Mouse (Mus musculus) Muller cell, postnatal 12 days (primary cell): ENCODE measurements around the gene Klhl22.

ENCODE experiments used
- DNase-seq: peaks from one replicate; pipeline ENCODE4 v3.0.0-alpha.2; 2015; ENCODE audit errors: inconsistent ontology term

Gene Klhl22

DNA sequence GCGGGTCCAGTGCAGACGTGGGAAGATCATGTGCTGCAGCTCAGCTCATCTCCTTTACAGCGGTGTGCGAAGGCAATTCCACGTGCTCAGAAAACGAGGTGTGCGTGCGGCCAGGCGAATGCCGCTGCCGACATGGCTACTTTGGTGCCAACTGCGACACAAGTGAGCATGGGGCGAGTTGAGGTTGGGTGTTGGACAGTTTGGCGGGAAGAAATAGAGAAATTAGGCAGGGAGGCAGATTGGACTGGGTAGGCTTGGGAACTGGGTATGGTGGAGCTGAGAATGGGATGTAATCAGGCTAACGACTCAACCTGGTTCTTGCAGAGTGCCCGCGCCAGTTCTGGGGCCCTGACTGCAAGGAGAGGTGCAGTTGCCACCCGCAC, 43.0 kb downstream of the Klhl22 start:
- no peak for DNase-seq

DNA sequence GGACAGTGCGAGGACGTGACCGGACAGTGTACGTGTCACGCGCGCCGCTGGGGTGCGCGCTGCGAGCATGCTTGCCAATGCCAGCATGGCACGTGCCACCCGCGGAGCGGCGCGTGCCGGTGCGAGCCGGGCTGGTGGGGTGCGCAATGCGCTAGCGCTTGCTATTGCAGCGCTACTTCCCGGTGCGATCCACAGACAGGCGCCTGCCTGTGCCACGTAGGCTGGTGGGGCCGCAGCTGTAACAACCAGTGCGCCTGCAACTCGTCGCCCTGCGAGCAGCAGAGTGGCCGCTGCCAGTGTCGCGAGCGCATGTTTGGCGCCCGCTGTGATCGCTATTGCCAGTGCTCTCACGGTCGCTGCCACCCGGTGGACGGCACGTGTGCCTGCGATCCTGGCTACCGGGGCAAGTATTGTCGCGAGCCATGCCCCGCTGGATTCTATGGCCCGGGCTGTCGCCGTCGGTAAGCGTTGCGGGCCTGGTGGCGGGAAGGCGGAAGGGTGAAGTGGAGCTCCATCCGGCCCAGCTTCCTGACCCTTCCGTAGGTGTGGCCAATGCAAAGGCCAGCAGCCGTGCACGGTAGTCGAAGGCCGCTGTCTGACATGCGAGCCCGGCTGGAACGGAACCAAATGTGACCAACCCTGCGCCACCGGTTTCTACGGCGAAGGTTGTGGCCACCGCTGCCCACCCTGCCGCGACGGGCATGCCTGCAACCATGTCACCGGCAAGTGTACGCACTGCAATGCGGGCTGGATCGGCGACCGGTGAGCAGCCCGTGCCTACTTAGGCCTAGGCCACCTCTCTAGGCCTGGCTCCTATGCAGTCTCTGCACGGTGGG, 43.6 kb downstream of the Klhl22 start:
- peak; percentile 56 for DNase-seq

DNA sequence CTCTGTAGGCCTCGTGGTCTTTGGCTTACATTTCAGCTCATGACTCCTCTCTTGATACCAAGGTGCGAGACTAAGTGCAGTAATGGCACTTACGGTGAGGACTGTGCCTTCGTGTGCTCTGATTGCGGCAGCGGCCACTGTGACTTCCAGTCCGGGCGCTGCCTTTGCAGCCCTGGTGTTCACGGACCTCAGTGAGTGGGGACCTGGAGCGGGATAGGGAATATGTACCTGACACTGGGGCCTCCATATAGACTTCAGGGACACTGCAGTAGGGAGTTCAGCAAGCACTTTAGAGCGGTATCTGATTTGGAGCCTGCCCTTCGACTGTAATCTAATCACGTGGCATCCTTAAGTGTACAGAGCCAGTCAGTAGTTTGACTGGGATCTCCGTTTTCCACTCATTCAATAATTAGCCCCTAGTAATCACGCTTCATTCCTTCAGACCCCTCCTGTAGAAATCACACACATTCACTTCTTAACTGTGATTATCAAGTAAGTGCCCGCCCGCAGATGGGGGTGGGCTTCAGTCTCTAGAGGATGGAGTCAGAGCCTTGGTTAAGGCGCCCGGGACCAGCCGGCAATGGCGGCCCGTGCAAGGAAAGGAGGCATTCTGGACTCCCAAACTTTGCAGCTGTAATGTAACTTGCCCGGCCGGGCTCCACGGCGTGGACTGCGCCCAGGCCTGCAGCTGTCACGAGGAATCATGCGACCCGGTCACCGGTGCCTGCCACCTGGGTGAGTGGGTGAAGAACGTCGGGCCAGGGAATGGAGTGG, 44.4 kb downstream of the Klhl22 start:
- DNase-seq: no peak

DNA sequence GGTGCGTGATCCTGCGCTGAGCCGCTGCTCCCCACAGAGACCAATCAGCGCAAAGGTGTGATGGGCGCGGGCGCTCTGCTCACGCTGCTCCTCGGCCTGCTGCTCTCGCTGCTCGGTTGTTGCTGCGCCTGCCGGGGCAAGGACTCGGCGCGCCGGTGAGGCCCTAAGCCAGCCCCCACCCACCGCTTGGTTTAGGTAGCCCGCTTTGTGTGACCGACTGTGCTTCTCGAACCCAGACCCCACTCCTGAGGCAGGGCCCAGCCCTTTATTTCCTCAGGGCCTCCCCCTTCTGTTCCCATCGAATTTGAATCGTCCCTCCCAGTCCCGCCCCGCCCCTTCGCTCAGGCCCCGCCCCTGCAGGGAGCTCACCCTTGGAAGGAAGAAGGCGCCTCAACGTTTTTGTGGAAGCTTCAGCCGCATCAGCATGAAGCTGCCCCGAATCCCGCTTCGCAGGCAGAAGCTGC, 45.1 kb downstream of the Klhl22 start:
- no peak for DNase-seq

DNA sequence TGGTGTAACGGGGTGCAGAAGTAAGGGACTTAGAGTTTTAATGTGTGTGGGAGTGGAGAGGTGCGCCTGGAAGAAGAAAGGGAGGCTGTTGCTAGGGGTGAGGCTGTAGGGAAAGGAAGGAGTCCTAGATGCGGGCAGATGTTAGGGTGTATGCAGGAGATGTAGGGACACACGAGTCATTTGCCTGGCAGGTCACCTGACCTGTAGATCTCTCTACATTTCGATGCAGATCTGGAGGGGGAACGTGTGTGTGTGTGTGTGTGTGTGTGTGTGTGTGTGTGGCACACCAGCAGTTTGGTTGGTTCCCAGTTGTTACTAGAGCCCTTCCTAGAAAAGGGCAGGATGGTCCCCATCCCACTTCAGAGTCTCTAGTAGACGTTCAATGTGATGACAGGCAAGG, 45.6 kb downstream of the Klhl22 start:
- DNase-seq: no peak

DNA sequence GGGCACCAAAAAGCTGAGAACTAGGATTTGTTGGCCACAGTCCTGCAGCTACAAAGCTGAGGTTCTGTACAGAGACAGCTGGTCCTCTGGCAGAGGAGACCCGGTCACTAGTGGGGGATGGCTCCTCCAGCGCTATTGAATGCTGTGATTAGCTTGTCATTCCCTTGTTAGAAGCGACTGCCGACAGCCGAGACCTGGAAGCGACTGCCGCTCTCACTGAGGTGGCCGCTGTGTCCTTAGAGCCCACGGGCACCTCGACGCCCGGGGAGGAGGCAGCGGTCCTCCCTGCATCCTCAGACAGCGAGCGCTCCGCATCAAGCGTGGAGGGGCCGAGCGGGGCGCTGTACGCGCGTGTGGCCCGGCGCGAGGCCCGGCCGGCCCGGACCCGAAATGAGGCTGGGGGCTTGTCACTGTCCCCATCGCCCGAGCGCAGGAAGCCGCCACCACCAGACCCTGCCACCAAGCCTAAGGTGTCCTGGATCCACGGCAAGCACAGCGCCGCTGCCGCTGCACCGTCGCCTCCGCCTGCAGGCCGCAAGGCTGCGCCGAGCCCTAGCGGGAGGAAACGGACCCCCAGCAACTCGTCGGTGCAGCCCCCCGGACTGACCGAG, 47.3 kb downstream of the Klhl22 start:
- no peak for DNase-seq

DNA sequence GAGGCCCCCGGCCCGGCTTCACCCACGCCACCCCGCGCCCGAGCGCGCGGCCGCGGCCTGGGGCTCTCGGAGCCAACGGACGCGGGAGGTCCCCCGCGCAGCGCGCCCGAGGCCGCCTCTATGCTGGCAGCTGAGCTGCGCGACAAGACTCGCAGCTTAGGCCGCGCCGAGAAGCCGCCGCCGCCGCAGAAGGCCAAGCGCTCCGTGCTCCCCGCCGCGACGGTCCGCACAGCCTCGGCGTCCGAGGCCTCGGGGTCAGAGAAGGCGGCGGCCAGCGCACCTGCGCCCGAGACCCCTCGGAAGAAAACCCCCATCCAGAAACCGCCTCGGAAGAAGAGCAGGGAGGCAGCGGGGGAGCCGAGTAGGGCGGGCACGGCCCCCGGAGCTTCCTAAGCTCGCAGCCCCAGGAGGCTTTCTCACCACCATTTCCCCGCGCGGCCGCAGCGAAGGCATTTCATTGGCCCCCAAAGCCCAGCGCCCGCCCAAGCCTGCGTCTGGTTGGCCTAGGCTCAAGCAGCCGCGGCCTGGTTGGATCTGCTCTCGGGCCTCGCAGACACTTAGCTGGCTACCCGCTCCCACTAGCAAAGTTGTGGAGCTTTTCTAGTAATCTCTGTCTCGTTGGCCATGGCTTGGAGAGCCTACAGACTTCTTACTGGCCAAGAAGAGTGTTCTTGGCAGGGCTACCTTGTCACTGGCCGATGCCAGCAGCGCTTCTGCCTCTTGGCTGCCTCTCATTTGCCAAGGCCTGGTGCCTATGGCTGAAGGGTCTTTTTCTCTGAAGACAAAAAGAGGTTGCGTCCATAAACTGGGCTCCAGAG, 48.0 kb downstream of the Klhl22 start:
- DNase-seq: peak; percentile 88

DNA sequence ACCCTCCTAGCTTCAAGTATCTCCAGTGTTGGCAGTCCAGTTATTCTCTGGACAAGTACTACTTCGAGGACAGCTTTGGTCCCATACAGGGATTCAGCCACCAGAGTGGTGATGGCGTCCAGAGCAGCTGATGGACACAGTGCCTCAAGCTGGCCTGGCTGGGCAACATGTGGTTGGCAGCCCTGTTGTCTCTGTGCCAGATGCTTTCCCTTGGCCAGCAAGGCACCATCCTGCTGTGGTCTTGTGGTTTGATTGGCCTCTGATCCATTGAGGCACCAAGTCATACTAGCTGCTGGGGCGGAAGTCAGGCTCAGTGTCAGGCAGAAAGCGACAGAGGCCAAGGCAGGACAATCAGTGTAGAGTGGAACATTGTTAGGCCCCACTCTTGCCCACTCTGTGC, 49.7 kb downstream of the Klhl22 start:
- peak; percentile 37 for DNase-seq

DNA sequence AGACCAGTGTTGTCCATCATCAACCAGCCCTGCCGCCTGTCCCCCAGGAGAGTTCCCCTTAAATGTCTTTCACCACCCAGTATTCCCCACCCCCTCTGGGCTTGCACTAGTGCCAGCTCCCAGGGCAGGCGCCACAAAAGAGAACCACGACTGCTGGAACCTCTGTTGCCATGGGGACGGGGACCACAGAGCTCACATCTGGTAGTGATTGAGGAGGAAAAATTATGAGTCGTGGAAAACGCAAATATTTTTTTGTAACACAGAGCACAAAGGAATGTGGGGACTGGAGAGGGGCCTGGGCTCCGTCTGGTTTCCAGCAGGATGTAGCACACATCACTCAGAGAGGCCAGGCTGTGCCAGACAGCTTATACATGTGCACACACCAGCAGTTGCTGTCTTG, 50.3 kb downstream of the Klhl22 start:
- DNase-seq: peak; percentile 87

DNA sequence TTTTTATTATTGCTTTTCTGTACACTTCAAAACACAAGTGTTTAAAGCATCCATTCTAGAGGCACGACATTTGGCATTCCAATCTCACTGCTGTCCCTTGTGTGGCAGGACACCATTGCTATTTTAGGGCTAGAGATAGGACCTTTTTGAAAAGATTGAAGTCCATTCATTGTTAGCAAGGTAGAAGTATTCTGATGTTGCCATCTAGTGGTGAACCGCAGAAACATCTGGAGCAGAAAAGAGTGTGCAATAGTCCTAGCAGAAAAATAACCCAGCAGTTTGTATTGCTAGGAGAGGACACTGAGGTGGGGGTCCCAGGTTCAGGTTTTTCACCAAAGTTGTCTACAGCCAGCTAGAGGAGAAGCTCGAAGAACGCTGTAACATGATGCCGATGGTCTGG, 52.7 kb downstream of the Klhl22 start:
- DNase-seq: peak; percentile 55

DNA sequence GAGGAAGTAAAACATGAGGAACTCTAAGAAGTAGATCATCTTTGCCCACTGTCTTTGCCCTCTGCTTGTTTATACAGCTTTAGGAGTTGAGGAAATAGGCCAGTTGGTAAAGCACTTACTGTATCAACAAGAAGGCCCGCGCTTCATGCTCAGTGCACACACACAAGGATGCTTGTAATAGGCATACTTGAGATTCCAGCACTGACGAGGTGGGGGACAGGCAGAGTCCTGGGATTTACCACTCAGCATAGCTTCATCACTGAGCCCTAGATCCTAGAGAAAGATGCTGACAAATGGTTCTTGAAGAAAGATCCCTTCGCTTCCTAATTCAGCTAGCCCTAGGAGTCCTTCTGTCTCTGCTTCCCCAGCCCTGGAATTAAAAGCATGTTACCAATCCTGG, 53.8 kb downstream of the Klhl22 start:
- peak; percentile 84 for DNase-seq

DNA sequence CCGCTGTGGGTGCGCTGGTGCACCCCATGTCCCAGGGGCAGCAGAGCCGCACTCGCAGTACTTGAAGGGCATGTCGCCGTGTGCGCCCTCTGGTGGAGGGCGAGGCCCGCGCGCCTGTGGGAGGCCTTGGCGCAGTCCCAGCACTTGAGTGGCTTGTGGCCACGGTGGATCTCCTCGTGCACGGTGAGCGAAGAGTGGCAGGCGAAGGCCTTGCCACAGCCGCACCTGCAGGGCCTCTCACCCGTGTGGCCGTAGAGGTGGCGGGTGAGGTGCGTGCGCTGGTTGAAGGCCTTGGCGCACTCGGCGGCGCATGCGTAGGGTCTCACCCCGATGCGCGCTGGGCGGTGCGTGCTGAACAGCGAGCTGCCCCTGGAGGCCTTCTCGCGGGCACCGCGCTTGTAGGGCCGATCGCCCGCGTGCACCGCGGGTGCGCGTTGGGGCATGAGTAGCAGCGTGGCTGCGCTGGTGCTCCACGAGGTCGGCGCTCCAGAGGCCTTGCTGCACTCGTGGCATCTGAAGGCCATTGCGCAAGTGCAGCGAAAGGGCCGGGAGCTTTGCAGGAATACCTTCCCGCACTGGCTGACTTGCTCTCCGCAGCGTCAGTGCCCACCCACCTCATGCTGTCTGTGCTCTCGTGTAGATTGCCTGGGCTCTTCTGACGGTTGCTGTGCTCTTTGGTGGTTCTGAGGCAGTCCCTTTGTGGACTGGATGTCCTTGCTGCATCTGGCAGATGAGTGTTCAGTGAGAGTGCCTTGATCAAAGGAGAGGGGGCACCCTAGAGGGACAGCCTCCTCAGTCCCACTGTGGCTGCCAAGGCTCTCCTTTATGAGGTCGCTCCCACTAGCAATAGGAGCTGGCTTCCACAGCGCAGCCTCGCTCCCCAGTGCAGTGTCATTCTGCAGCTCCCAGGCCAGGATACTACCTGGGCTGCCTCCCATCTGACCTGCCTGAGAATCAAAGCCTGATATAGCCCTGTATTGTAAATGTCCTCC, 56.3 kb downstream of the Klhl22 start:
- DNase-seq: peak; percentile 81

DNA sequence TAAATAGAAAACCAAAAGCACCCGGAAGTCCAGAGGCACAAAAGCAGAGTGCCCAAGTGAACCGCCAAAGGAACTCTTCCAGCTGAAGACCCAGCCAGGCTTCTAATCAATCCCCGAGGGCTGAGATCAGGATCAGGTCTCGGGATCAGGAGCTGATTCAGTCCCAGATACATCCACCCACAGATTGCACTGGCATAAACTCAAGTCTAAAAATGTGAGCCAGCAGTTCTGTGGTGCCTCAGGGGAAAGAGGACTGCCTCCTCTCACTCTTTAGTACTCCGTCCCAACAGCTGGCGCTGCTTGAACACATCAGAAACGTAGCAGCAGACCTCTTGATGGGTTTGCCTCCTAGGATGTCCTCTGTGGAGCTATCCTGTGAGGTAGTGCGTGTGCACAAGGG, 57.1 kb downstream of the Klhl22 start:
- no peak for DNase-seq

DNA sequence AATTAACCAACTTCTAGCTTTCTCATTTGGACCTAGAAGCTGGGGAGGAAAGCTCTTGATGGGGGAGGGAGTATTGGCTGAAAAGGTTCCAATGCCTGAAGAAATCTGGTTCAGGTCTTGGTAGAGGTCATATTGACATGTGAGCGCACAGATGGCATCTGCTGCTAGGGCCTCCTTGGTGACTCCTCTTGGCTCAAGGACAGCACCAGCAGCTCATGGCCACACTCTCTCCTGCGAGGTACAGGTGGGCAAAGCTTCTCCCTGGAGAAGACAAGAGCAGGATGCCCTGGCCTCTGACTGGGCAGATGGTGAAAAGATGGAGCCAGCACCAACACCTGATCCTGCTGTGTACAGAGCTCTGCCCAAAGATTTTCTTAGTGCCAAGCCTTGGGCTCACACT, 67.1 kb downstream of the Klhl22 start:
- no peak for DNase-seq

DNA sequence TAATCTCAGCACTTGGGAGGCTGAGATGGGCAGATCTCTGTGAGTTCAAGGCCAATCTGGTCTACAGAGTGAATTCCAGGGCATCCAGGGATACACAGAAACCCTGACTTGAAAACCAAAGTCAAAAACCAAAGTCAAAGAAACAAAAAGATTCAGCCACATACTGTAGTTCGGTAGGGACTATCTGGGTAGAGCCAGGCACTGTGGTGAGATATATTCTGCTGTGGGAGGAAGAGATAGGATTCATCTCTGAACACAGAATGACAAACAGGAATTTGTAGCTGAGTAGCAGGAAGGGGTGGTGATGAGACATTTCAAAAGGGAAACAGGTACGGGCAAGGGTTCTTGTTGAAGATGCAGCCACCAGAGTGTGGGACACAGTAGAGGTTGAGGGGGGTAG, 68.8 kb downstream of the Klhl22 start:
- no peak for DNase-seq

DNA sequence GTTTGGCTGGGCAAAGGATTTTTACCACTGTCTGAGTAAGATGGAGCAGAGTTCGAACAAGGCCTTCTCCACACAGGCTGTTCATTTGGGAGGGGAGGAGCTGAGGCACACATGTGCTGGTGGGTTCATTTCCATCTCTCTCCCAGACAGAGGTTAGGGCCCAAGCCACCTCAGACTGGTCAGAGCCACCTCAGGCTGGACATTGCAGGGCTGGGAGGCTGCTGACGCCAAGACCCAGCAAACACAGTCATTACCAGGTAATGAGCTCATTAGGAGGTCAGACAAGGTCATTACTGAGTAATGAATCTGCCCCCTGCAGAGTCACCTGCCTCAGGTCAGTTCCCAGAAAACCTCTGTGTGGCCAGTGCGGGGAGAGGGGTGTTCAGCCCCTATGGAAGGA, 69.4 kb downstream of the Klhl22 start:
- DNase-seq: no peak

DNA sequence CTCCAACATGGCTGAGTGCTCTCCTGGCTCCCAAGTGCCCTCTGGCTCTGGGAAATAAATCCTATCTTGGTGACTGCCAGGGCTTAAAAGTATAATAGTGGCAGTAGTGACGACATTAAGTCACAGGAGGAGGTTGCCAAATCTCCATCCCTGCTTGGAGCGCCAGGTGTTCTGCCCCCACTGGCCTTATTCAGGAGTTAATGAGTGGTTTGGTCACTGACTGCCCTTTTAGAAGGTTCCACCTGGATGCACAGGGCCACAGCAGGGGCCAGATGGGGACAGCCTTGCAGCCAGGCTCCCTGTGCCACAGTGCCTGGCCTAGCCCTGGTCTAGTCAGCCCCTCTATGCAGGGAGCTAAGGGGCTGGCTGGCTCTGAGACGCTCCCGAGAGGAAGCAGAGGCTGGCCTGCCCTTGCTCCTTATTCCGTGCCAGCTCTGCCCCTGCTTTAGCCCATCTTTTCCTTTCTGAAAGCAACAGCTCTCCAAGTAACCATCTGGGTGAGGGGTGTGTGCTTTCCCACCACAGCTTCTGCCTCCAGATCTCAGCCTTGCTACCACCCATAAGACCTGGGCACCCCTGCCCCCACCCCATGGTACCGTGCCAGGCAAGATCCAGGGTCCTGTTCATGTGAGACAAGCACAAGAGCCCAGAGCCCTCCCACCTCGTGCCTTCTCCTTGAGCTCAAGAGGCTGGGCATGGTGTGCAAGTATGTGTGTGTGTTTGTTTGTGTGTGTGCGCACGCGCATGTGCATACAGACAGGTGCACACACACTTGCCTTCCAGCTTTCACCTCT, 71.2 kb downstream of the Klhl22 start:
- no peak for DNase-seq

DNA sequence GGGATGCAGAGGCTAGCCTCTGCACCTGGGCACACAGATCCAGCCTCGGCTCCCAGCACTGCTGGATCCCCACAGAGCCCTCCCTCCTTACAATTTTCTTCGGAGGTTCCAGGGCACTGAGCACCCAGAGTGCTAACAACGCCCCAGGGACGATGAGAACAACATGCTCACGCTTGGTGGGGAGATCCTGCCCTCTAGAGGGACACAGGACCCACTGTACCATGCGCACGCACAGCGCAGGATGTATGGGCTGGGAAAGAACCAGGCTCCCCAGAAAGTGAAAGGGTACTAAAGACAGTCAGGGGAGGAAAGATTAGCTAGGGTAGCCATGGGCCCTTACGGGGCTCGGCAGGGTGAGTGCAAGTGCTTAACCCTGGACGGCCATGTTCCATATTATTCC, 72.4 kb downstream of the Klhl22 start:
- DNase-seq: no peak

DNA sequence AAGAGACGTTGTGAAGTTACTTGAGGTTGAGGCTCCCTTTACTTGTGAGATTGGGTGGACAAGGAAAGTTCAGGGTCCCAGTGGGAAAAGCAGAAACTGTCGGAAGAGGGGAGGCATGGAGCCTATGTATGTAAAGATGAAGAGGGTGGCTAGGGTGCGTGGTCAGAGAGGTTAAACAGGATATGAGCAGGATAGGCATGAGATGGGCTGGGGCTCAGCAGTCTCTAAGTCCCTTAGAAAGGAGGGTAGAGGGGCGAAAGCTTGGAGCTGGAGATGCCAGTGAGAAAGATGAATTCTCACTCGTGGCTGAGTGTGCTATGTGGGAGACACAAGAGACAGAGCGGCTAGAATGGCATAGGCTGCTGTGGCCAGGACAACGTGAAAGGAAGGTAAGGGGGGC, 73.4 kb downstream of the Klhl22 start, which contains the start of gene B830017H08Rik:
B830017H08Rik (plus strand) TSS at position 301 of the 400 bp plus-strand sequence.
- DNase-seq: no peak

DNA sequence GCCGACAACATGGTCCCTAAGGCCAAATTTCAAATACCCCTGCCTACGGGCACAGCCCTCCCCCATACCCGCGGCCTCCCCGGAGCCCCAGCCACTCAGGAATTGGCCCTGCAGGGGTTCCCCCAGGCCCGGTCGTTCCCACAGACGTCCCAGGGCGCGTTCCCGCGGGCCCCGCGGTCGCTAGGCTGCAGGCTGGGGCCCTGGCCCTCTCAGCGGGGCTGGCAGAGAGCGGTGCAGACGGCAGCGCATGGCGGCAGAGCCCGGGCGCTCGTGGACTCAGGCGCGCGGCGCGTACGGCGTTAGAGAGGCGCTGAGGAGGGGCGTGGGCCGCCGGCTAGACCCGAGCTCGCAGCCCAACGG, 73.9 kb downstream of the Klhl22 start:
- peak; percentile 39 for DNase-seq
